Mouse (Mus musculus): ENCODE data around the gene Zfp972. TPM values are rescaled to one million over a fixed set of nuclear protein-coding genes. Genes with fewer than 3 reads are reported as not detected.
"Not testable (repeated sequence)": the region's sequence is repeated elsewhere in the genome, so short reads cannot be mapped to it uniquely, and the experiment has no call there.

Zfp972 gene
- 0.34 and 0.48 TPM in 2 replicates for polyA plus RNA-seq (2015; fragmentation: Nextera tagmentation; extraction: Ambion mirVana)

- not testable (repeated sequence) for H3K9me3 ChIP-seq (ENCODE audit: low read length); H3K4me3 ChIP-seq (ENCODE audit: low read depth, low read length); H3K36me3 ChIP-seq (replicated peaks; ENCODE audit: insufficient read depth, low read length); H3K4me1 ChIP-seq (ENCODE audit: insufficient read depth); H3K27ac ChIP-seq (ENCODE audit: low read depth); H3K9ac ChIP-seq (replicated peaks); DNase-seq; ATAC-seq; H3K4me2 ChIP-seq (ENCODE audit: low read depth, low read length); H3K27me3 ChIP-seq (ENCODE audit: insufficient read depth, low read length)
- WGBS (ENCODE audit: insufficient replicate concordance) = 61% methylated on average over 3 of the region's 5 CpGs
Observed at GRCm38 (mm10) chr2:177925563-177926103, at the start of gene Zfp972. Zfp972 (minus strand) TSS chr2:177925613.

GRCm38 (mm10) chr2:177974814-177975213 is 49.4 kb upstream of the Zfp972 start:
- H3K4me2 ChIP-seq (ENCODE audit: low read depth, low read length); H3K36me3 ChIP-seq (replicated peaks; ENCODE audit: insufficient read depth, low read length); DNase-seq; H3K9me3 ChIP-seq (ENCODE audit: low read length); H3K27me3 ChIP-seq (ENCODE audit: insufficient read depth, low read length); H3K4me1 ChIP-seq (ENCODE audit: insufficient read depth); ATAC-seq; H3K4me3 ChIP-seq (ENCODE audit: low read depth, low read length); H3K27ac ChIP-seq (ENCODE audit: low read depth); H3K9ac ChIP-seq (replicated peaks): not testable (repeated sequence)
- 65% methylated on average over 6 of the region's 7 CpGs for WGBS (ENCODE audit: insufficient replicate concordance)

- H3K4me1 ChIP-seq (ENCODE audit: insufficient read depth); H3K9me3 ChIP-seq (ENCODE audit: low read length); H3K36me3 ChIP-seq (replicated peaks; ENCODE audit: insufficient read depth, low read length); ATAC-seq; H3K27me3 ChIP-seq (ENCODE audit: insufficient read depth, low read length); H3K27ac ChIP-seq (ENCODE audit: low read depth): not testable (repeated sequence)
- DNase-seq = peak; percentile 12
- 0% methylated on average over 3 of the region's 7 CpGs for WGBS (ENCODE audit: insufficient replicate concordance)
- H3K4me3 ChIP-seq (ENCODE audit: low read depth, low read length) = peak within 1 kb of the TSS; percentile 43
- H3K9ac ChIP-seq (replicated peaks) = 0 out of 2 replicates have a peak within 1 kb of the TSS, but pooled peaks have one; percentile 34
- H3K4me2 ChIP-seq (ENCODE audit: low read depth, low read length) = peak within 1 kb of the TSS; percentile 57; the same call in 1 of the 2 replicates
Observed at GRCm38 (mm10) chr2:177957145-177957544, 31.7 kb upstream of the Zfp972 start, which contains the start of gene Gm14326. Gm14326 (minus strand) TSS chr2:177957297.

GRCm38 (mm10) chr2:177956734-177957133 is 31.3 kb upstream of the Zfp972 start:
- not testable (repeated sequence) for H3K9me3 ChIP-seq (ENCODE audit: low read length); H3K4me1 ChIP-seq (ENCODE audit: insufficient read depth); ATAC-seq; H3K27me3 ChIP-seq (ENCODE audit: insufficient read depth, low read length); H3K27ac ChIP-seq (ENCODE audit: low read depth); H3K36me3 ChIP-seq (replicated peaks; ENCODE audit: insufficient read depth, low read length)
- 0 out of 2 replicates have a peak overlapping the region, but pooled peaks have one; percentile 34 for H3K9ac ChIP-seq (replicated peaks)
- peak overlapping the region; percentile 57; the same call in 1 of the 2 replicates for H3K4me2 ChIP-seq (ENCODE audit: low read depth, low read length)
- peak; percentile 9 for DNase-seq
- WGBS (ENCODE audit: insufficient replicate concordance) = under 1% methylated on average over 17 of the region's 18 CpGs
- H3K4me3 ChIP-seq (ENCODE audit: low read depth, low read length) = peak overlapping the region; percentile 43

- not testable (repeated sequence) for H3K4me1 ChIP-seq (ENCODE audit: insufficient read depth); DNase-seq
Observed at GRCm38 (mm10) chr2:177903276-177903675, 22.1 kb downstream of the Zfp972 start.

GRCm38 (mm10) chr2:177898171-177898570 is 27.2 kb downstream of the Zfp972 start:
- DNase-seq; H3K4me3 ChIP-seq (ENCODE audit: low read depth, low read length); H3K4me1 ChIP-seq (ENCODE audit: insufficient read depth); H3K36me3 ChIP-seq (replicated peaks; ENCODE audit: insufficient read depth, low read length); H3K27me3 ChIP-seq (ENCODE audit: insufficient read depth, low read length); H3K27ac ChIP-seq (ENCODE audit: low read depth); H3K9me3 ChIP-seq (ENCODE audit: low read length); H3K4me2 ChIP-seq (ENCODE audit: low read depth, low read length); H3K9ac ChIP-seq (replicated peaks); ATAC-seq: not testable (repeated sequence)
- 65% methylated on average over 2 of the region's 3 CpGs for WGBS (ENCODE audit: insufficient replicate concordance)

More at GRCm38 (mm10) chr2:177903276-177903675, 22.1 kb downstream of the Zfp972 start:
- not testable (repeated sequence) for H3K27me3 ChIP-seq (ENCODE audit: insufficient read depth, low read length); H3K9me3 ChIP-seq (ENCODE audit: low read length); H3K36me3 ChIP-seq (replicated peaks; ENCODE audit: insufficient read depth, low read length); H3K9ac ChIP-seq (replicated peaks); H3K4me3 ChIP-seq (ENCODE audit: low read depth, low read length); H3K27ac ChIP-seq (ENCODE audit: low read depth); H3K4me2 ChIP-seq (ENCODE audit: low read depth, low read length); ATAC-seq
- no CpG with 5 or more reads among the region's 12 CpGs for WGBS (ENCODE audit: insufficient replicate concordance)

- not testable (repeated sequence) for H3K4me2 ChIP-seq (ENCODE audit: low read depth, low read length); H3K27ac ChIP-seq (ENCODE audit: low read depth); H3K4me3 ChIP-seq (ENCODE audit: low read depth, low read length); H3K27me3 ChIP-seq (ENCODE audit: insufficient read depth, low read length); DNase-seq; H3K4me1 ChIP-seq (ENCODE audit: insufficient read depth); H3K9me3 ChIP-seq (ENCODE audit: low read length); ATAC-seq; H3K9ac ChIP-seq (replicated peaks); H3K36me3 ChIP-seq (replicated peaks; ENCODE audit: insufficient read depth, low read length)
- 42% methylated on average over 9 of the region's 13 CpGs for WGBS (ENCODE audit: insufficient replicate concordance)
Observed at GRCm38 (mm10) chr2:177897046-177897578, 28.3 kb downstream of the Zfp972 start, which contains the start of gene Gm14327. Gm14327 (plus strand) TSS chr2:177897096.

GRCm38 (mm10) chr2:177887743-177888142 is 37.7 kb downstream of the Zfp972 start:
- H3K4me2 ChIP-seq (ENCODE audit: low read depth, low read length); ATAC-seq; DNase-seq; H3K4me3 ChIP-seq (ENCODE audit: low read depth, low read length); H3K27me3 ChIP-seq (ENCODE audit: insufficient read depth, low read length); H3K4me1 ChIP-seq (ENCODE audit: insufficient read depth); H3K36me3 ChIP-seq (replicated peaks; ENCODE audit: insufficient read depth, low read length); H3K9ac ChIP-seq (replicated peaks); H3K27ac ChIP-seq (ENCODE audit: low read depth); H3K9me3 ChIP-seq (ENCODE audit: low read length): not testable (repeated sequence)
- WGBS (ENCODE audit: insufficient replicate concordance) = 84% methylated on average over 8 of the region's 14 CpGs

GRCm38 (mm10) chr2:177862254-177862653 is 63.2 kb downstream of the Zfp972 start:
- not testable (repeated sequence) for H3K36me3 ChIP-seq (replicated peaks; ENCODE audit: insufficient read depth, low read length); H3K4me1 ChIP-seq (ENCODE audit: insufficient read depth); H3K9ac ChIP-seq (replicated peaks); H3K9me3 ChIP-seq (ENCODE audit: low read length); H3K4me2 ChIP-seq (ENCODE audit: low read depth, low read length); H3K27me3 ChIP-seq (ENCODE audit: insufficient read depth, low read length); H3K27ac ChIP-seq (ENCODE audit: low read depth); ATAC-seq; H3K4me3 ChIP-seq (ENCODE audit: low read depth, low read length); DNase-seq
- WGBS (ENCODE audit: insufficient replicate concordance) = 62% methylated on average over 2 of the region's 2 CpGs

All from liver, postnatal 0 days (tissue).